Mouse (Mus musculus): Measurements from ENCODE around the gene C1qc. TPM values are rescaled to one million over a fixed set of nuclear protein-coding genes. Genes with fewer than 3 reads are reported as not detected.

C1qc gene
- total RNA-seq (2022), result 10 to 100 TPM; 45.8 to 82.2 (median 63.4) TPM

- no peak for DNase-seq
Measured at GRCm38 (mm10) chr4:136892811-136893210, at the start of gene C1qc. Gene C1qc, minus strand, starts transcription at chr4:136893065.

- no peak for DNase-seq
Measured at GRCm38 (mm10) chr4:136937935-136938334, 45.1 kb upstream of the C1qc start.

GRCm38 (mm10) chr4:136937344-136937743 is 44.5 kb upstream of the C1qc start:
- DNase-seq, result no peak

- DNase-seq, result no peak
Measured at GRCm38 (mm10) chr4:136934746-136935613, 42.1 kb upstream of the C1qc start.

GRCm38 (mm10) chr4:136930474-136930873 is 37.6 kb upstream of the C1qc start:
- DNase-seq, result no peak

GRCm38 (mm10) chr4:136928928-136929327 is 36.1 kb upstream of the C1qc start:
- no peak for DNase-seq

- no peak for DNase-seq
Measured at GRCm38 (mm10) chr4:136925804-136926203, 32.9 kb upstream of the C1qc start.

- DNase-seq, result peak; percentile 35
Measured at GRCm38 (mm10) chr4:136924529-136924928, 31.7 kb upstream of the C1qc start.

- no peak for DNase-seq
Measured at GRCm38 (mm10) chr4:136919526-136919925, 26.7 kb upstream of the C1qc start.

- no peak for DNase-seq
Measured at GRCm38 (mm10) chr4:136918834-136919233, 26.0 kb upstream of the C1qc start.

GRCm38 (mm10) chr4:136917165-136917524 is 24.3 kb upstream of the C1qc start:
- DNase-seq, result no peak

- no peak for DNase-seq
Measured at GRCm38 (mm10) chr4:136916359-136917164, 23.7 kb upstream of the C1qc start.

- no peak for DNase-seq
Measured at GRCm38 (mm10) chr4:136912841-136913240, 20.0 kb upstream of the C1qc start.

GRCm38 (mm10) chr4:136911804-136912203 is 18.9 kb upstream of the C1qc start:
- no peak for DNase-seq

GRCm38 (mm10) chr4:136911211-136911646 is 18.4 kb upstream of the C1qc start:
- DNase-seq, result no peak

GRCm38 (mm10) chr4:136907809-136908208 is 14.9 kb upstream of the C1qc start:
- DNase-seq, result no peak

- DNase-seq, result no peak
Measured at GRCm38 (mm10) chr4:136907033-136907432, 14.2 kb upstream of the C1qc start.

- no peak for DNase-seq
Measured at GRCm38 (mm10) chr4:136904767-136905539, 12.1 kb upstream of the C1qc start.

GRCm38 (mm10) chr4:136899154-136899553 is 6.3 kb upstream of the C1qc start:
- DNase-seq, result no peak

GRCm38 (mm10) chr4:136898637-136899036 is 5.8 kb upstream of the C1qc start, which contains the start of gene C1qa:
Gene C1qa, minus strand, starts transcription at chr4:136898803.
- no peak for DNase-seq

- DNase-seq, result no peak
Measured at GRCm38 (mm10) chr4:136898084-136898598, 5.3 kb upstream of the C1qc start.

GRCm38 (mm10) chr4:136896461-136896860 is 3.6 kb upstream of the C1qc start:
- DNase-seq, result no peak

All from adrenal gland, adult 8-10 months (tissue).